8 mouse cellular contexts compared by ENCODE assay signal in the genomic region with DNA sequence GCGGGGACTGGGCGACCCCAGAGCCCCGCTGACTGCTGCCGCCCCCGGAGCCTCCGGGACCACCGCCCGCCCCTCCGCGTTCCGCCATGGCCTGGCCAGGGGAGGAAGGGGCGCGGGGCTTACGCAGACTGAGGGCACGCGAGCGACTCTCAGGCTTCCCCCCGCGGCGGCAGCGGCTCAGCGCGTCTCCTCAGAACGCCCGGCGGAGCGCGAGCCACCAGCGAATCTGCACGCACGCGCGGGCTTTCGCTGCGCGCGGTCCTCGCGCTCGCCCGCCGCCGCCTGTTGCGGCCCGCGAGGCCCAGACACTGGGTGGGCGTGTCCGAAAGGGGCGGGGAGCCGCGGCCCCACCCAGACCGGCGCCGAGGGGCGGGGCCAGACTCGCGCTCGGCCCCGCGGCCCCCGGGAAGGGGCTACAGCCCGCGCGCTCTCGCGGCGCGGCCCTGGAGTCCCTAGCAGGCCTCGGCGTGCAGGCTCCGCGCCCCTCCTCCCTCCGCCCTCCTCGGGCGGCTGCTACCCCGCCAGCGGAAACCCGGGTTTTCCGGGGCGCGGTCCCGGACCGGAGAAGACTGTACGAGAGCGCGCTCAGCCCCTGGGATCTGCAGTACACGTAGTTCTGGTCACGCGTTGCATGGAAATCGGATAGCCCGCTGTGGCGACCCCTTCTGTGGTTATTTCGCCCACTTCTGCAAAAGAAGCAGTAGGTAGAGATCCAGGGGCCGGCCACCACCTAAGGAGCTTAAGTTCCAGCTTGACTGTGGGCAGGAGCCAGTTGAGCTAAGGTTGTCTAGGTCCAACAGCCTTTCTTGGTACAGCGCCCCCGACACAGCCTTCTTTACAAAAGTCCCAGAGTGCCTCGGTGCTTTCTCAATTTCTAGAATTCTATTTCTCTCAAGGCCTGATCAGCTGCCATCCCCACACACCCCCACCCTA. TPM values are rescaled to one million over a fixed set of nuclear protein-coding genes. Genes with fewer than 3 reads are reported as not detected.
A peak's percentile ranks its signal among the peaks of the same experiment; 100 is the strongest.
DNase-seq lines count a peak whose midpoint lies in the region; ATAC-seq lines count a peak whose summit lies in the region.

TSS of gene Pacs1 (minus strand) at position 319 of the 933 bp plus-strand sequence.

- peak within 1 kb of the TSS; percentile 94 for H3K27ac ChIP-seq in embryonic facial prominence, embryonic 15.5 days (replicated peaks)
- H3K27ac ChIP-seq in kidney, embryonic 14.5 days (ENCODE audit: low read depth, low read length): peak within 1 kb of the TSS; percentile 85
- peak within 1 kb of the TSS; percentile 95 for H3K27ac ChIP-seq in limb, embryonic 15.5 days

- H3K27me3 ChIP-seq in embryonic facial prominence, embryonic 15.5 days: no peaks in the 10 kb centered on the region
- no peaks in the 10 kb centered on the region for H3K27me3 ChIP-seq in kidney, embryonic 14.5 days (ENCODE audit: control insufficient read depth, insufficient read depth, low read length)
- H3K27me3 ChIP-seq in limb, embryonic 15.5 days: no peaks in the 10 kb centered on the region

- DNase-seq in 3T3-L1 (ENCODE audit: low read depth, low spot score): peak; percentile 76
- DNase-seq in adrenal gland, postnatal 4 days (ENCODE audit: low spot score in 2 of 2): peak; percentile 77 to 81
- DNase-seq in heart, adult 9 months (ENCODE audit: low spot score in 2 of 2): peak; percentile 91 to 94
- peak; percentile 48 to 72 for DNase-seq in monocyte, adult 2 months (ENCODE audit: low read depth in 1 of 2, low spot score in 2 of 2)
- peak; percentile 92 to 94 for DNase-seq in spleen, postnatal 36 days (ENCODE audit: low spot score in 2 of 2)

- peak; percentile 94 for ATAC-seq in embryonic facial prominence, embryonic 15.5 days (ENCODE audit: insufficient number of reproducible peaks, low FRiP score, low TSS enrichment, low read depth)
- ATAC-seq in kidney, embryonic 14.5 days (ENCODE audit: low FRiP score, low TSS enrichment): peak; percentile 94
- ATAC-seq in limb, embryonic 15.5 days (ENCODE audit: insufficient number of reproducible peaks, low FRiP score, low TSS enrichment, low read depth): peak; percentile 89

- H3K36me3 ChIP-seq in embryonic facial prominence, embryonic 15.5 days: peaks cover 40% of the 10 kb centered on the region
- peaks cover 39% of the 10 kb centered on the region for H3K36me3 ChIP-seq in kidney, embryonic 14.5 days (ENCODE audit: control insufficient read depth, insufficient read depth, low read length)
- H3K36me3 ChIP-seq in limb, embryonic 15.5 days: peaks cover 39% of the 10 kb centered on the region

- WGBS in embryonic facial prominence, embryonic 15.5 days: under 1% methylated on average over 83 of the region's 97 CpGs
- WGBS in kidney, embryonic 14.5 days: 1% methylated on average over 73 of the region's 97 CpGs
- under 1% methylated on average over 81 of the region's 97 CpGs for WGBS in limb, embryonic 15.5 days

- H3K4me3 ChIP-seq in embryonic facial prominence, embryonic 15.5 days (replicated peaks): peak within 1 kb of the TSS; percentile 93
- H3K4me3 ChIP-seq in kidney, embryonic 14.5 days (ENCODE audit: low read length): peak within 1 kb of the TSS; percentile 80
- H3K4me3 ChIP-seq in limb, embryonic 15.5 days: peak within 1 kb of the TSS; percentile 92

- no peaks in the 10 kb centered on the region for H3K9me3 ChIP-seq in embryonic facial prominence, embryonic 15.5 days (replicated peaks)
- H3K9me3 ChIP-seq in kidney, embryonic 14.5 days (ENCODE audit: control insufficient read depth, low read length): no peaks in the 10 kb centered on the region
- H3K9me3 ChIP-seq in limb, embryonic 15.5 days: no peaks in the 10 kb centered on the region

- H3K4me2 ChIP-seq in embryonic facial prominence, embryonic 15.5 days (replicated peaks): peak within 1 kb of the TSS; percentile 80
- peak within 1 kb of the TSS; percentile 69 for H3K4me2 ChIP-seq in kidney, embryonic 14.5 days (replicated peaks; ENCODE audit: low read depth, low read length)
- H3K4me2 ChIP-seq in limb, embryonic 15.5 days: peak within 1 kb of the TSS; percentile 64

- H3K4me1 ChIP-seq in embryonic facial prominence, embryonic 15.5 days: peaks cover 36% of the 10 kb centered on the region
- H3K4me1 ChIP-seq in kidney, embryonic 14.5 days (ENCODE audit: control insufficient read depth, insufficient read depth, low read length): peaks cover 16% of the 10 kb centered on the region
- H3K4me1 ChIP-seq in limb, embryonic 15.5 days: peaks cover 18% of the 10 kb centered on the region

- peak within 1 kb of the TSS; percentile 87 for H3K9ac ChIP-seq in embryonic facial prominence, embryonic 15.5 days
- H3K9ac ChIP-seq in kidney, embryonic 14.5 days (ENCODE audit: low read depth, low read length): peak within 1 kb of the TSS; percentile 96
- peak within 1 kb of the TSS; percentile 85 for H3K9ac ChIP-seq in limb, embryonic 15.5 days

RNA-seq across cellular contexts. Expression of gene Pacs1, which starts in this region (rescaled TPM):
- 10 to 100 TPM; 35.0 to 39.4 TPM for total RNA-seq in adrenal gland, postnatal 4 days (2021)
- polyA plus RNA-seq in embryonic facial prominence, embryonic 15.5 days (2015; fragmentation: Nextera tagmentation; extraction: Ambion mirVana): 25.1 and 30.6 TPM in 2 replicates
- polyA plus RNA-seq in kidney, embryonic 14.5 days (2014; fragmentation: Nextera tagmentation; extraction: Ambion mirVana): 17.6 and 30.4 TPM in 2 replicates
- polyA plus RNA-seq in limb, embryonic 15.5 days (2015; fragmentation: Nextera tagmentation; extraction: Ambion mirVana): 19.9 and 23.7 TPM in 2 replicates

Comparison
In these comparisons a context has a peak if more than half of its experiments do, and no peak if none do; other contexts are left out.
1. Peak in every context shown above with its lines: DNase-seq, ATAC-seq, H3K4me3 ChIP-seq and H3K27ac ChIP-seq.